Mouse (Mus musculus): ENCODE results near the gene Nphp4.
"Not testable (repeated sequence)": the region's sequence is repeated elsewhere in the genome, so short reads cannot be mapped to it uniquely, and the experiment has no call there.

Gene Nphp4

GRCm38 (mm10) chr4:152555806-152556205, 79.3 kb downstream of the Nphp4 start:
- not testable (repeated sequence) for DNase-seq (ENCODE audit: low read depth, low spot score)

GRCm38 (mm10) chr4:152558246-152558645, 81.7 kb downstream of the Nphp4 start:
- DNase-seq (ENCODE audit: low read depth, low spot score): no peak

GRCm38 (mm10) chr4:152568006-152568405, 91.5 kb downstream of the Nphp4 start:
- DNase-seq (ENCODE audit: low read depth, low spot score): no peak

- DNase-seq (ENCODE audit: low read depth, low spot score): no peak
These were observed 92.3 kb downstream of the Nphp4 start for GRCm38 (mm10) chr4:152568662-152569395.

GRCm38 (mm10) chr4:152574266-152574665, 97.8 kb downstream of the Nphp4 start:
- DNase-seq (ENCODE audit: low read depth, low spot score): no peak

- DNase-seq (ENCODE audit: low read depth, low spot score): no peak
These were observed 100.3 kb downstream of the Nphp4 start for GRCm38 (mm10) chr4:152576826-152577225.

- no peak for DNase-seq (ENCODE audit: low read depth, low spot score)
These were observed 103.5 kb downstream of the Nphp4 start for GRCm38 (mm10) chr4:152579956-152580355.

GRCm38 (mm10) chr4:152582206-152582605, 105.7 kb downstream of the Nphp4 start:
- DNase-seq (ENCODE audit: low read depth, low spot score): no peak

- DNase-seq (ENCODE audit: low read depth, low spot score): no peak
These were observed 107.1 kb downstream of the Nphp4 start for GRCm38 (mm10) chr4:152583616-152584015.

GRCm38 (mm10) chr4:152585526-152585925, 109.0 kb downstream of the Nphp4 start:
- DNase-seq (ENCODE audit: low read depth, low spot score): no peak

GRCm38 (mm10) chr4:152586175-152586574, 109.7 kb downstream of the Nphp4 start:
- DNase-seq (ENCODE audit: low read depth, low spot score): no peak

GRCm38 (mm10) chr4:152604285-152604684, 127.8 kb downstream of the Nphp4 start:
- no peak for DNase-seq (ENCODE audit: low read depth, low spot score)

GRCm38 (mm10) chr4:152609196-152609595, 132.7 kb downstream of the Nphp4 start:
- DNase-seq (ENCODE audit: low read depth, low spot score): no peak

GRCm38 (mm10) chr4:152610026-152610425, 133.5 kb downstream of the Nphp4 start:
- no peak for DNase-seq (ENCODE audit: low read depth, low spot score)

Data from retina, adult 2 months (tissue).